Mouse (Mus musculus) WW6 (cell line): ENCODE measurements around the gene Fam13a.

ENCODE experiments used
- DNase-seq: peaks from one replicate; pipeline ENCODE4 v3.0.0-alpha.2; 2013; ENCODE audit warnings: low read depth, low spot score

Fam13a gene

DNA sequence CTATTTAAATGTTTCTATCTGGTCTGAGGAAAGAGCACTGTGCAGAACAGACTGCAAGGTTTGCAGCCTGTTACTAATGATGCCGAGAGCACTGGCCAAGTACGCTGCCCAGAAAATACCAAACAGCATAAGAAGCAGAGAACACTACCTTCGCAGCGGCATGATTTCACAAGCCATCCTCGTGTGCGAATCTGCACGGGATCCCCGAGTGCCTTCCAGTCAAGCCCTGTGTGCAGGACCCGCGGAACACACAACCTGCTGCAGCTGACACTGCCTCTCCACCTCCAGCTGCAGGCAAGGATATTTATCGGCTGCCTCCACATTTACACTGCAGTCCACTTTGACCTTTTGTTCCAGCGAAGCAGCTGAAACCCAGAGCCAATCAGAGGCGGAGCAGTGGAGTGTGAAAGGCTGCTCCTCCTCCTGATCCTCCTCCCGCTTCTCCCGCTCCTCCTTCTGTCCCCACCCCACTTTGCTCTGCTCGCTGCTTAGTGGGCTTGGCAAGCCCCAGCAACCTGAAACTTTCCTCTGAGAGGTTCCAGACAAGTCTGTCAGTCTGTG lies at the start of gene Fam13a:
Gene Fam13a (minus strand): TSS at position 386 of the 561 bp plus-strand sequence.
- DNase-seq, result peak; percentile 48

- no peak for DNase-seq
Measured at GRCm38 (mm10) chr6:59072096-59073060, 48.0 kb upstream of the Fam13a start.

DNA sequence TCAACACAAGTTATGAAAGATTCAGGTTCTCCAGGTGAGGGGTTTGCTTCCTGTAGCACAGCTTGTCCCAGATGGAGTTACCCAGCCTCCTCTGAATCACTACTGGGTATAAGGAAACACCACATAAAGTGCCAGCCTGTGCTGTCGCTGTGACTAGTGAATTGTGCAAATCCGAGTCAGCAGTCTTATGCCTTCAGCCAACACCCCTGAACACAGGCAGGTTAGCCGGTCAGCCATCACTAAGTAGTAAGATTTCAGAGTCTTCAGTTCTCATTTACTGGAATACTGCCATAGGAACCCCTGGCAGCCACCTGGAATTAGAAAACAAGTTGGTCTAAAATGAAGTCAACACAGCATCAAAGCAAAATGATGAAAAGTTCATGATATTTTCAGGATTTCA lies 47.3 kb upstream of the Fam13a start:
- DNase-seq, result no peak

- no peak for DNase-seq
Measured at GRCm38 (mm10) chr6:59068187-59068586, 43.8 kb upstream of the Fam13a start.

DNA sequence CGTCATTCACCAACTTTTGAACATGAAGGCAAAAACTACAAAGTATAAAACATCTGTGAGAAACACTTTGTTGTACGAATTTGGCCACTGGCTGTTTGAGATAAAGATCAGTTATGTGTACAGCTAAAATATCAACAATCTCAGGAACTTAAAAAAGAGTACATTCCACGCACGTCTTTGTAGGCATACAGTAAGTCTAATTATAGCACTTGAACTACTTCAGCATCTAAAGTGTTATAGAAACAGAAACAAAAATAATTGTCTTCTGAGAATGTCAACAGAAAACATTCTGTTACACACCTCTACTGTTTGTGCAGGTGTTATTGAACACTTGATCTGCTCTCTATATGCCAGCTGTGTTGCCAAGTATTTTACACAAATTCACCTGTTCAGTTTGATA lies 40.1 kb upstream of the Fam13a start:
- no peak for DNase-seq

DNA sequence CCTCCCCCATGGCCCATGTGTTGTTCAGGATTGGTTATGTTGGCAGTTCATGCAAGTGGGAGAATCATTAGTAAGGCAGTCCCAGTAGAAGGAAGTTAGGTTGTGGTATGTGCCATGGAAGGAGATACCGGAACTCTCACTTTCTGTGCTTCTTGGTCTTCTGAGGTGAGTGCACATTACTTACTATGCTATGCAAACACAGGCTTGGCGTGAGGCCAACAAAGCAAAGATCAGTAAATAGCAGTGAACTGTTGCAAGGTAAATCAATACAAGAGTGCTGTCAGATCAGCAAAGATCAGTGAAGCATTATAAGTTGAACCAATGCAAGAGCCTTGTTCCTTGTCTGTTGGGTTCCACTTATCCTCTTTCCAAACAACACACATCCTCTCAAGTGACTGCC lies 28.9 kb upstream of the Fam13a start:
- no peak for DNase-seq

GRCm38 (mm10) chr6:59039719-59040118 lies 15.4 kb upstream of the Fam13a start:
- no peak for DNase-seq

GRCm38 (mm10) chr6:59032748-59033147 lies 8.4 kb upstream of the Fam13a start:
- no peak for DNase-seq

GRCm38 (mm10) chr6:59031539-59031938 lies 7.2 kb upstream of the Fam13a start:
- DNase-seq, result no peak

DNA sequence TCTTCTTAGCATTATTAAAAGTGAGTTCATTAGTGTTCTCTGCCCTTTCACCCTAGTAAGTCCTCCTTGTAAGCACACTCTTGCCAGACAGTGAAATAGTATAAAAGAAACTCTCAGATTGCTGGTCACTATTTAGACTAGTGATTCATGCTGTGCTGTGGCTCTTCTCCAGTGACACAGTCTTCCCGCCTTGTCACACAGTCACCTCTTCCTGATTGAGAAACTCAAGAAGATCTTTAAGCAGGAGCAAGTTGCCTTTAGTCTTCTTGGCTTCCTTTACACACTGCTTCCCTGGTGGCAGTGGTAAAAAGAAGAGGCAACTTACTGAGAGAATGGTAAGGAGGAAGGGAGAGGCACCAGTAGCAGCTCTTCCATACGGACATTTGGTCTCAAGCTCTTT lies 6.3 kb upstream of the Fam13a start:
- no peak for DNase-seq

DNA sequence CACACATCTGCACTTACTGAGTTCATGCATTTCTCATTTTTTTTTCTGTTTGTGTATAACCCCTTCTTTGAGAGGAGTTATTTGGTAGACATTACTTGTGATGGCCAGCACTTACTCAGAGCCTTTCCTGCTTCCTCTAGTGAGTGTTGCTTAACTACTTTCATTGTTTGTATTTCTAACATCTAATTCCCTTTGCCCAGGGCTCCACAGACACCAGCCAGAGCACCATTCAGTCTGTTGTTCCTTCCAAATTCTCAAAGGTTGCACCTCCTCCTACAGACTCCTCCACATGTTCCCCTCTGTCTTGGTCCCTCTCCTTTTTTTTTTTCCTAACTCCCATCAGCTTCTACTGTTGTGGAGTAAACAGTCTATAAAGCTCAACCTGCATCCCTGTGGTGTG lies 5.7 kb upstream of the Fam13a start:
- DNase-seq, result no peak

DNA sequence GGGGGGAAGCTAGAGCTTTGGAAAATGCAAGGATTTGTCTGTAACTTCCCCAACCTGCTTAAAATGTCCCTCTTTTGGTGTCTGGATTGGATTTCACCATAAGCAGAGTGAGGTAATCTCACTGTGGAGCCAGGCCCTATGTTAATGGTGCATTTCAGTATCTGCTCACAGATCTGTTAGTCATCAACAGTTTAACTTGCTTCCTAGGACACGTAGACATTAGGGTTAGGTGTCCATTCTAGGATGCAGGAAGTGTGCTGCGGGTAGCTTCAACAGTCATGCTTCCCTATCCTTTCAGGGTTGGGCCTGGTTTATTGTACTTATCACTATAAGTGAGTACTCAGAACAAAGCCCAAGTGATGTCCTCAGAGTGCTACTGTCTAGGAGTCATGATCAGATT lies 4.5 kb upstream of the Fam13a start:
- DNase-seq, result no peak

DNA sequence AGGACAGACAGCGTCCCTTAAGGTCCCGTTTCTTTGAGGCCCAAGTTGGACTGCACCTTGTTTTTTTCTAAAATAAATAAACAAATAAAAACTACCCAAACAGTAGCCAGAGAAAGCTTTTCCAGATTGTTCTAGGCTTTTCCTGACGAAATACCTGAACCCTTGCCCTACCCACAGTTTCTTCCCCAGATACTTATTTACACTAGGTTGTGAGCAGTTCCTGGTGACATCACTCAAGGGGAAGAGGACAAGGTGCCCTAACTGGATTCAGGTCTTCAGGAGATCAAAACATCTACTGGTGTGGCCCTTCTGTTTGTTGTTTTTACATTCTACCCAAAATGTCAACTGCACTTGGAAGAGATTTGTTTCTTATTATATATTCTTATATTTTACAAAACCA lies 457 bp upstream of the Fam13a start:
- DNase-seq, result no peak

GRCm38 (mm10) chr6:59023455-59024163 lies 740 bp downstream of the Fam13a start:
- no peak for DNase-seq

GRCm38 (mm10) chr6:59022621-59023020 lies 1.7 kb downstream of the Fam13a start:
- DNase-seq, result no peak

- no peak for DNase-seq
Measured at GRCm38 (mm10) chr6:59020346-59020745, 4.0 kb downstream of the Fam13a start.

GRCm38 (mm10) chr6:59019847-59020246 lies 4.5 kb downstream of the Fam13a start:
- DNase-seq, result no peak

DNA sequence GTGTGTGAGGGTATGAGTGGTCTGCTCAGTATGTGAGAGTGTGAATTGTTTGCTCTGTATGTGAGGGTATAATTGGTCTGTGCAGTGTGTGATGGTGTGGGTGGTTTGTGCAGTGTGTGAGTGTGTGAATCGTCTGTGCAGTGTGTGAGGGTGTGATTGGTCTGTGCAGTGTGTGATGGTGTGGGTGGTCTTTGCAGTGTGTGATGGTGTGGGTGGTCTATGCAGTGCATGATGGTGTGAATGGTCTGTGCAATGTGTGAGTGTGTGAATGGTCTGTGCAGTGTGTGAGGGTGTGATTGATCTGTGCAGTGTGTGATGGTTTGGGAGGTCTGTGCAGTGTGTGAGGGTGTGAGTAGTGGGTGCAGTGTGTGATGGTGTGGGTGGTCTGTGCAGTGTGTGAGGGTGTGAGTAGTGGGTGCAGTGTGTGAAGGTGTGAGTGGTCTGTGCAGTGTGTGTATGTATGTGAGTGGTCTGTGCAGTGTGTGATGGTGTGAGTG lies 8.0 kb downstream of the Fam13a start:
- DNase-seq, result no peak

DNA sequence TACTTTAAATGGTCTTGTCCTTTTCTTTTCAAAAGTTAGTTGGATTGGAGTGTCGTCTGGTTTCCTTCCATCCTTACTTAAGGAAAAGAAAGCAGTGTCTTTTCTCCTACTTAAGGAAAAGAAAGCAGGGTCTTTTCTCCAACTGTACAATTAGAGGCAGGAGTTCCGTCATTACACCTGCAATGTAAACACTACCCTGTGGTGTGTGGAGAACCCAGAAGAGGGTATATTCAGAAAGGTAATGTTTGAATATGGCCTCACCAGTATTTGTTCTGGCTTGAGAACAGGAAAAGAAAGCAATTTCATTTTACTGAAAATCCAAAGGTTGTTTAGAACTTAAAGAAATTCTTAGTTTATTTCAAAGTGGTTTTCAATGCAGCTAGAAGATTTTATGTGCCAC lies 9.6 kb downstream of the Fam13a start:
- DNase-seq, result no peak

DNA sequence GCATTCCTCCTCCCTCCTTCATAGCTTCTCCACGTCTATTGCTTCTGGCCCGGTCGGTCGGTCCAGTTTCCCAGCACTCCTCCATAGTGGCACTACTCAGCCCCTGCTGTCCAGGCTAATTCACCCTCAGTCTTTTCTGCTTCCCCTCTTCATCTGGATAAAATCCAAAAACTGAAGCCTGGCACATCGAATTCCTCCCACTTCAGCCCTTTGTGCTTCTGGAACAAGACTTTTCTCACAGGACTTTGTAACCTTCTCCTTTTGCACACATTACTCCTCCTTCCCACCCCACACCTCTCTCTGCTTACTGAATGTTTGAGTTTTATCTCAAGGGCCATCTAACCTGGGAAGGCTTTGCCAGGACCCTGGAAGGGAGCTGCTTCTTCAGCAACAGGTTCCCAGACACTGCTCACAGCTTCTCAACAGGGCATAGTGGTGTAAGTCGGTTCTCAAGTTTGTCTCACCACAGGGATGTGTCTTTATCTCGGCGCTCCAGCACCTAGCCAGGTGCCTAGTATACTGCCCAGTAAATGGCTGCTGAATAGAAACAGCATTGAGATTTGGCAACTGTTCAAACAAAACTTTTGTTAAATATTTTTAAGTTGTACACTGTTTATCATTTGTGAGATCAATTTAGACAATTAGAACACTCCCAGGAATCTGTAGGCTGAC lies 10.1 kb downstream of the Fam13a start:
- no peak for DNase-seq

DNA sequence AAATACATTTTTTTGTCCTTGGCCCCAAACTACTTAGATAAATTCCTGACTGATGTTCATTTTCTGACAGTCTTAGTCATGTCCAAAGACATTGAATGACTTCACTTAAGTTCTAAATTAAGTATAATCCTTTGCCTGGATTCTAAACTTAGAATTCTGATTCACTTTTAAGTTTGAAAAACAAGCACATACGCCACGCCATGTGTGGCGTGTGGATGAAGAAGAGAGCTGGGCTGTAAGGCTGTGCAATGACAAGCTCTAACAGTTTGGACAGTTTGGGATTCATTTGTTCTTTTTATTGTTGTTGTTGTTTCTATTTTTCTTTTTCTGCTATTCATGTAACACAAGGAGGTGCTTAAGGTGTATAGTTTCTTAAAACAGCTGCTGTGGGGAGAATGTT lies 13.6 kb downstream of the Fam13a start:
- no peak for DNase-seq

DNA sequence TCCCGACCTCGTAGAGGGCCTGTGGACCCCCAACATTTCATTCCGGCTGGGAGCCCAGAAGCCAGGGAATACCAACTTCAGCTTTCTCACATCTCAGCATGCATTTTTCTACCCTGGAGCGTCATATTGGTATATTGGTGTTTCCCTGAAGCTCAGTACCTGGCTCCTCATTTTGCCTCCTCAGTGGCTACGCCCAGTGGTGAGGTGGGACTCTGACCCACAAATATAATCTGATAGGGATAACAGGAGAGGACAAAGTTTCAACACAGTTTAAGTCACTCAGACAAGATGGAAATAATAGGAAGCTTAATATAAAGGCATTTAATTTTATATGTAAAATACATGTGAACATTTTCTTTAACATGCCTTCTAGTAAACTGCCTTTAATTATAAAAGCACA lies 19.7 kb downstream of the Fam13a start:
- no peak for DNase-seq
